Mouse (Mus musculus) cerebellum, adult 11-12 months (tissue): ENCODE measurements at regions not wholly inside any gene's neighbourhood (a gene's known extent, or its start where the extent isn't known, plus 50 kb on each side); places are given as distances from the start of the nearest gene placed in this dataset.

Experiments used
- DNase-seq: peaks from one replicate; pipeline ENCODE4 v3.0.0; 2022

- DNase-seq, result no peak
Measured at GRCm38 (mm10) chr6:32739162-32739745, 151.3 kb upstream of the Plxna4 start.

- DNase-seq, result peak; percentile 5
Measured at GRCm38 (mm10) chr6:32728706-32729105, 140.7 kb upstream of the Plxna4 start.

- DNase-seq, result no peak
Measured at GRCm38 (mm10) chr6:32726571-32726970, 138.6 kb upstream of the Plxna4 start.

GRCm38 (mm10) chr6:32717860-32718259, 129.9 kb upstream of the Plxna4 start:
- no peak for DNase-seq

GRCm38 (mm10) chr6:32715137-32715536, 127.1 kb upstream of the Plxna4 start:
- no peak for DNase-seq

- DNase-seq, result no peak
Measured at GRCm38 (mm10) chr6:32710208-32710607, 122.2 kb upstream of the Plxna4 start.

GRCm38 (mm10) chr6:32709566-32709965, 121.6 kb upstream of the Plxna4 start:
- no peak for DNase-seq

GRCm38 (mm10) chr6:32707417-32707816, 119.4 kb upstream of the Plxna4 start:
- no peak for DNase-seq

GRCm38 (mm10) chr6:32706376-32706775, 118.4 kb upstream of the Plxna4 start:
- DNase-seq, result no peak

- no peak for DNase-seq
Measured at GRCm38 (mm10) chr6:32703466-32703865, 115.5 kb upstream of the Plxna4 start.

- peak; percentile 85 for DNase-seq
Measured at GRCm38 (mm10) chr6:32702245-32702791, 114.3 kb upstream of the Plxna4 start.

- no peak for DNase-seq
Measured at GRCm38 (mm10) chr6:32699811-32700210, 111.8 kb upstream of the Plxna4 start.

GRCm38 (mm10) chr6:32697771-32698270, 109.8 kb upstream of the Plxna4 start:
- peak; percentile 20 for DNase-seq

- no peak for DNase-seq
Measured at GRCm38 (mm10) chr6:32696037-32696436, 108.0 kb upstream of the Plxna4 start.

- DNase-seq, result no peak
Measured at GRCm38 (mm10) chr6:32672552-32672951, 84.6 kb upstream of the Plxna4 start.

- DNase-seq, result no peak
Measured at GRCm38 (mm10) chr6:32659743-32660142, 71.8 kb upstream of the Plxna4 start.

- no peak for DNase-seq
Measured at GRCm38 (mm10) chr6:32657378-32657777, 69.4 kb upstream of the Plxna4 start.

GRCm38 (mm10) chr6:32654188-32654587, 66.2 kb upstream of the Plxna4 start:
- no peak for DNase-seq

- no peak for DNase-seq
Measured at GRCm38 (mm10) chr6:32644016-32644415, 56.0 kb upstream of the Plxna4 start.

GRCm38 (mm10) chr6:32638843-32639242, 50.9 kb upstream of the Plxna4 start:
- no peak for DNase-seq
